Mouse (Mus musculus) hindbrain, embryonic 13.5 days (tissue): ENCODE measurements around the gene Poc1a. TPM values are rescaled to one million over a fixed set of nuclear protein-coding genes. Genes with fewer than 3 reads are reported as not detected.

ENCODE experiments used
- ATAC-seq: fragments of 200-750 bp; cut with Nextera tagmentation; 2 replicates; pipeline ENCODE4 v1.8.0; 2017; ENCODE audit warnings: moderate TSS enrichment; ENCODE audit not compliant: low FRiP score
- H3K27ac ChIP-seq: fragments of 300-500 bp; sonication (generic); 2 replicates; pipeline ENCODE4 v1.5.1; 2015; ENCODE audit warnings: inconsistent platforms, mild to moderate bottlenecking, moderate library complexity
- H3K27me3 ChIP-seq: fragments of 300-500 bp; sonication (generic); 2 replicates; pipeline ENCODE4 v1.6.1; 2015; ENCODE audit warnings: mild to moderate bottlenecking, inconsistent platforms
- H3K36me3 ChIP-seq: fragments of 300-500 bp; sonication (generic); 2 replicates; pipeline ENCODE4 v1.6.1; 2015; ENCODE audit warnings: mild to moderate bottlenecking, inconsistent platforms
- H3K4me1 ChIP-seq: fragments of 300-500 bp; sonication (generic); replicated peaks from 2 replicates; pipeline ENCODE4 v1.6.1; 2015; ENCODE audit warnings: inconsistent platforms
- H3K4me2 ChIP-seq: fragments of 300-500 bp; sonication (generic); 2 replicates; pipeline ENCODE4 v1.6.1; 2015; ENCODE audit warnings: inconsistent platforms, mild to moderate bottlenecking, moderate library complexity
- H3K4me3 ChIP-seq: fragments of 300-500 bp; sonication (generic); 2 replicates; pipeline ENCODE4 v1.5.1; 2015; ENCODE audit warnings: mild to moderate bottlenecking, inconsistent platforms
- H3K9ac ChIP-seq: fragments of 300-500 bp; sonication (generic); 2 replicates; pipeline ENCODE4 v1.6.1; 2015; ENCODE audit warnings: mild to moderate bottlenecking, inconsistent platforms
- H3K9me3 ChIP-seq: fragments of 300-500 bp; sonication (generic); 2 replicates; pipeline ENCODE4 v1.6.1; 2016; ENCODE audit warnings: inconsistent platforms
- WGBS: fragments of 180-500 bp; shearing (Covaris S2); methylation state at CpG from one replicate; pipeline ENCODE4 v1.1.7; 2015; 5-methylcytosine and 5-hydroxymethylcytosine counted together
- polyA plus RNA-seq: library from polyadenylated mRNA; unstranded; fragments of >200 nt; fragmentation: Nextera tagmentation; extraction: Ambion mirVana; gene quantifications from 2 replicates; pipeline ENCODE4 v1.2.1, GENCODE M21; 2015

The Poc1a gene
- polyA plus RNA-seq, 1 experiment from 2014 or later: 8.9 TPM

DNA sequence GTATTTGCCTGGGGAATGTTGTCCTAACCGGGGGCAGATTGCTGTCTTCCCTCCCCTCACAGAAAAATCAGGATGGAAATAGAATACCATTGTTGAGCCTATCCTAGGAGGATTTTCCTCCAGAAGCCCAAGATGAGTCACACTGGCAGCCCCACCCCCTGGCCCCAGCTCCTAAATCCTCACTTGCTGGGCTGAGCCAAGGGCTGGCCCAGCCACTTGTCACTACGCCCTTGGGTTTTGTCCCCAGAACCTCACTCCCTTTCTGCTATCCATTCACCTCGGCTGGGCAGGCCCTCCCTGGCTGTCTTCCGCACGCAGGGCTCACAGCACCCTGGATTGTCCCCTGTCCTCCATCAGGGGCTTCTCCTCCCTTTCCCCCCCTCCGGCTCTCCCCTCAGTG lies 64.3 kb downstream of the Poc1a start:
- no peaks in the 10 kb centered on the region for H3K27me3 ChIP-seq
- H3K36me3 ChIP-seq: no peaks in the 10 kb centered on the region
- no peak overlapping the region for H3K4me3 ChIP-seq
- peaks cover 13% of the 10 kb centered on the region for H3K4me1 ChIP-seq
- no peak overlapping the region for H3K4me2 ChIP-seq
- H3K9me3 ChIP-seq: no peaks in the 10 kb centered on the region
- H3K9ac ChIP-seq: peak overlapping the region; percentile 35
- ATAC-seq: no peak
- no peak overlapping the region for H3K27ac ChIP-seq
- 62% methylated on average over 6 of the region's 6 CpGs for WGBS

DNA sequence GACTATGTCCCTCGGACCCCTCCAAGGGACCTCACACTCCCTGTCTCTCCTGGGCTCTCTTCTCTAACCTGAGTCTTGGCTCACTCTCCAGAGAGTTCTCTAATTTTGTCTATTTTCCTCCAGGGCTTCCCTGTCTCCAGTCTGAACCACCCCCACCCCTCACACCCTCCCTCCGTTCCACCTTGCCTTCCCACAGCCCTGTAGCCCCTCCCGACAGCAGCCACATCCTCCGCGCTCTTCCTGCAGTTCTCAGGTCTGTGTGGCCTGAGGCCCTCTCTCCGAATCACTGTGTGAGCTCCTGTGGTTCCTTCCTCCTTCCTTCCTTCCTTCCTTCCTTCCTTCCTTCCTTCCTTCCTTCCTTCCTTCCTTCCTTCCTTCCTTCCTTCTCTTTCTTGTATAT lies 64.8 kb downstream of the Poc1a start:
- Histone ChIP-seq H3K9me3 (no peaks in the 10 kb centered on the region), H3K36me3 (no peaks in the 10 kb centered on the region), H3K4me2 (no peak overlapping the region), H3K4me1 (peaks cover 13% of the 10 kb centered on the region), H3K9ac (peak overlapping the region; percentile 35; the same call in 1 of the 2 replicates), H3K27me3 (no peaks in the 10 kb centered on the region), H3K4me3 (no peak overlapping the region), H3K27ac (no peak overlapping the region)
- WGBS: 67% methylated on average over 6 of the region's 6 CpGs
- no peak for ATAC-seq

DNA sequence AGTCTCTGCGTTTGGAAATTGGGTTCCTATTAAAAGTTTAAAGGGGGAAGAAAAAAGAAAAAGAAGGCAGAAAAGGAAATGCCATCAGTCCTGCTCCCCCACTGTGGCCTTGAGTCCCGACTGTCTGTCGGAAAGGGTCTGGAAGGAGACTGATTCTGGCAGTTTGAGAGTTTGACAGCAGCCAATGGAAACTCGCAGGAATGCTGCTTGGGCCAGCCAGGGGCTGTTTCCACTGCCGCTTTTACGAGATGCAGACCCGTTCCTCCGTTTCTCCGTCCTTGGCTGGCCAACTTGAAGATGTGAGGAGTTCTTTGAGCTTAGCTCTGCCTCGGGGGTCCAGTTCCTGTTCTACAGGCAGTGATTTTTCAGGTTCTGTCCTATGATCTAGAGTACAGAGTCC lies 67.4 kb downstream of the Poc1a start:
- H3K27me3 ChIP-seq: no peaks in the 10 kb centered on the region
- 70% methylated on average over 10 of the region's 10 CpGs for whole genome bisulfite sequencing
- H3K4me1 ChIP-seq: peaks cover 16% of the 10 kb centered on the region
- no peak overlapping the region for H3K4me2 ChIP-seq
- H3K27ac ChIP-seq: no peak overlapping the region
- H3K36me3 ChIP-seq: no peaks in the 10 kb centered on the region
- no peak overlapping the region for H3K4me3 ChIP-seq
- H3K9me3 ChIP-seq: no peaks in the 10 kb centered on the region
- ATAC-seq: no peak
- H3K9ac ChIP-seq: no peak overlapping the region

DNA sequence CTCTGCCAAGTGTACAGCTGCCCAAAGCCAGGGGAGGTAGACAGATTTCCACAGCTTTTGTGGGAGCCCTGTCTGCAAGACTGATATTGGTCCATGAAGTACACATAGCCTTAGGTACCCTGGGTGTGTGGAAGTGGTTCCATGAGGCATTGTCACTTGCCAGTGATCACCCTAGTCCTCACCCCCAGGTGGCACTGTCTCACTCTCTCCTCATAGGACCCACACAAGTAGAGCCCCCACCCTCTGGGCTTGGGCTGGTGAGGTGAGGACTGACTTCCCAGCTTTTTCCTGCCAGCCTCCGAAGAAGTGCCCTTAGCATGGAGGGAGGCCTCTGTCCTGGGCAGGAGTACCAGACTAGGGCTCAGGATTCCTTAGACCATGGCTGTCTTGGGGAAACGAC lies 68.2 kb downstream of the Poc1a start:
- ATAC-seq: no peak
- H3K4me1 ChIP-seq: peaks cover 16% of the 10 kb centered on the region
- H3K36me3 ChIP-seq: no peaks in the 10 kb centered on the region
- no peak overlapping the region for H3K4me3 ChIP-seq
- no peaks in the 10 kb centered on the region for H3K27me3 ChIP-seq
- WGBS: 63% methylated on average over 2 of the region's 2 CpGs
- H3K27ac ChIP-seq: no peak overlapping the region
- H3K9ac ChIP-seq: no peak overlapping the region
- no peaks in the 10 kb centered on the region for H3K9me3 ChIP-seq
- H3K4me2 ChIP-seq: no peak overlapping the region

DNA sequence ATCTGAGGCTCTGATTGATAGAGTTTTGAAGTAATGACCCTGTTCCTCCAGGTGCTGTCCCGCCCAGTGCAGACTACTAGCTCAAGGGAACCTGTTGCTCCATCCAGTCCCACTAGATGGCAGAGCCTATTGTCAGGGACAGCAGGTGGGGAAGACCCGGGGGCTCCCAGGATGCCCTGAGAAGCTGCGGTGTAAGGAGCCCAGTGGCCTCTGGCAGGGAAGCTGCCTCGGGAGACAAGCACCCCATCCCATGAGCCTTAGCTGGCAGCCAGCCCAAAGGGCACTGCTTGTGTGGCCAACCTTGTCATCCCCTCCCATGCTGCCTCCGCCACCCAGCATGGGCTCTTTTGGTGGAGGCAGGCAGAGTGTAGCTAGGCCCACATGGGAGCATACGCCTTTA lies 70.3 kb downstream of the Poc1a start:
- H3K36me3 ChIP-seq: no peaks in the 10 kb centered on the region
- no peak overlapping the region for H3K9ac ChIP-seq
- no peak overlapping the region for H3K4me3 ChIP-seq
- H3K27me3 ChIP-seq: no peaks in the 10 kb centered on the region
- ATAC-seq: no peak
- no peaks in the 10 kb centered on the region for H3K9me3 ChIP-seq
- H3K4me1 ChIP-seq: peaks cover 17% of the 10 kb centered on the region
- no peak overlapping the region for H3K27ac ChIP-seq
- 75% methylated on average over 6 of the region's 6 CpGs for WGBS
- no peak overlapping the region for H3K4me2 ChIP-seq

DNA sequence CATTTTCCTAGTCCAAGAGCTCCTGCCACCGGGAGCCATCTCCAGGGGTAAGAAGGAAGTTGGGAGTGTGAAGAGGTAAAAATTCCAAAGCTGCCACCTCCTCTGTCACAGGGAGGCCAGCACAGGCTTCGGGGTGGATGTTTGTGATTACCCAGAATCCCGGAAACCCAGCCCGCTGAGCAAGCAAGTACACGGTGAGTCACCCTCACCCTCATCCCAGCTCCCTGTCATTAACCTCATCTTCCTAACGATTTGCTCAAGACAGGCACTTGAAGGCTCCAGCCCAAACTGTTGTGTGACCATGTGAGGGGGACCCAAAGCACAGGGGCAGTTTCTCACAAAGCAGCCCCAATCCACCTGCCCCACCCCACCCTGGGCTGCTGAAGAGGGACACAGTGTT lies 72.9 kb downstream of the Poc1a start:
- H3K27ac ChIP-seq: no peak overlapping the region
- 80% methylated on average over 6 of the region's 6 CpGs for WGBS
- H3K27me3 ChIP-seq: no peaks in the 10 kb centered on the region
- peaks cover 25% of the 10 kb centered on the region for H3K4me1 ChIP-seq
- H3K4me3 ChIP-seq: no peak overlapping the region
- no peak overlapping the region for H3K9ac ChIP-seq
- H3K36me3 ChIP-seq: no peaks in the 10 kb centered on the region
- no peaks in the 10 kb centered on the region for H3K9me3 ChIP-seq
- no peak overlapping the region for H3K4me2 ChIP-seq
- no peak for ATAC-seq

DNA sequence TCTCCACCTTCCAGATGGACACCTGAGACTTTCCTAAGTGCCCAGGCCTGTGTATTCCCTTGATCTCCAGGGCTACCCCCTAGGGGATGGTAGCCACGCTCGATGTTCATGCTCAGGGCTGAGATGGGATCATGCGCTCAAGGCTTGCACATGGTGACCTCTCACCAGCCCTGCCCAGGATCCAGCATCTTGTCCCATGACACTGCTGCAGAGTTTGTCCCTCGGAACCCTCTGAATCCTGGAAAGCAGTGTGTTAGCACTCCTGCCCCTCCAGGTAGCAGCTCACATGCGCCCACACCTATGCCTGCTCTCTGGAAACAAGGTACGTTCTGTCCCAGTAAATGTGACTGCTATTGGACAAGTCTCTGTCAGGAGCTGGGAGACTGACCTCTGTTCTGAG lies 73.9 kb downstream of the Poc1a start:
- H3K27me3 ChIP-seq: no peaks in the 10 kb centered on the region
- H3K4me1 ChIP-seq: peaks cover 18% of the 10 kb centered on the region
- no peaks in the 10 kb centered on the region for H3K9me3 ChIP-seq
- no peak overlapping the region for H3K4me3 ChIP-seq
- no peak for ATAC-seq
- no peak overlapping the region for H3K27ac ChIP-seq
- no peak overlapping the region for H3K4me2 ChIP-seq
- H3K9ac ChIP-seq: no peak overlapping the region; the same call in 1 of the 2 replicates
- WGBS: 91% methylated on average over 6 of the region's 6 CpGs
- H3K36me3 ChIP-seq: no peaks in the 10 kb centered on the region

DNA sequence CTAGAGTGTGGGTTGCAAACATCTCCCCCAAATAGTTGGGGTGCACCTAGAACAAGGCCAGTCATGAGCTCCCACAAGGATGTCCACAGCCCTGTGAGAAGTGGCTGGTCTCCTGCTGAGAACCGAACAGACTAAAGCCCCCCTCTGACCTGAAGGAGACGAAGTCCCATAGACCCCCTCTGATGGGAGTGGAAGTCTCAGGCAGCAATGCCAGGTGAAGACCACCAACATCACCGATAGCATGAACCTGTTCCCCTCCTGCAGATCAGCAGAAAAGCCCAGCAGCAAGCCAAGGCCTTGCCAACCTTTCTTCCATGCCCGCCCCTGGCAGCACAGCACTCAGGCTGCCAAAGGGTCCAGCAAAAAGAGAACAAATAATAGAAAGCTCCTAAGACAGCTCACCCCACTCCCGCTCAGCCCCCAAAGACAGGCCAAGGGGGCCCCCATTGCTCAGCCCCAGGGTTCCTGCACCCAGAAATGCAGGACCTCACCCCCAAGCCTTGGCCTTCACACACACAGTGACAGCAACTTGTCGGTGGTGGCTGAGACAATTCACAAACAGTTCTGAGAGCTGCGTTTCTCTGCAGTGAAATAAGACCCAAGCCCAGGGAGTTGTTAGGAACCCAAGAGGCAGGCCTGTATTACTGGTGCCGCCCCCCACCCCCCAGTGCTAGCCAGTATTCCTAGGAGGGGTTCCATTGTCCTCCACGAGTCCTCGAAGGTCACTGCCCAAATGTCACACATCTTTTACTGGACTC lies 74.5 kb downstream of the Poc1a start:
- H3K27me3 ChIP-seq: no peaks in the 10 kb centered on the region
- H3K4me1 ChIP-seq: peaks cover 18% of the 10 kb centered on the region
- no peak for ATAC-seq
- H3K4me2 ChIP-seq: no peak overlapping the region
- H3K9me3 ChIP-seq: no peaks in the 10 kb centered on the region
- no peak overlapping the region for H3K4me3 ChIP-seq
- WGBS: 77% methylated on average over 10 of the region's 10 CpGs
- no peak overlapping the region for H3K9ac ChIP-seq
- no peak overlapping the region for H3K27ac ChIP-seq
- H3K36me3 ChIP-seq: no peaks in the 10 kb centered on the region

DNA sequence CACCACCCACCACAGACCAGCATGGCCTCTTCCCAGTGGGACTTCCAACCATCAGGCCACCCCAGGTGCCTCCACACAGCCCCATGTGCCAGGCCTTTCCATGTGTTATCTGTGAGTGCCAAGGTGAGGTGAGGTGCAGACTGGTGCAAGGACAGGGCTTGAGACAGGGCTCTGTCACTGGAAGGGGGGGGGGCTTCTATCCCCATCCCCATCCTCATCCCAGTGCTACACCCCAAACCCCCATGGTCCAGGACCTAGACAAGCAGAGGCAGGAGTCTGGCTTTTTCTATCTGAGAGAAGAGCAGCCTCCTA lies 75.1 kb downstream of the Poc1a start:
- H3K4me3 ChIP-seq: no peak overlapping the region
- H3K27me3 ChIP-seq: no peaks in the 10 kb centered on the region
- peak overlapping the region; percentile 35; the same call in 1 of the 2 replicates for H3K27ac ChIP-seq
- H3K9me3 ChIP-seq: no peaks in the 10 kb centered on the region
- H3K36me3 ChIP-seq: no peaks in the 10 kb centered on the region
- no peak for ATAC-seq
- H3K4me2 ChIP-seq: no peak overlapping the region
- no peak overlapping the region for H3K9ac ChIP-seq
- H3K4me1 ChIP-seq: peaks cover 18% of the 10 kb centered on the region

DNA sequence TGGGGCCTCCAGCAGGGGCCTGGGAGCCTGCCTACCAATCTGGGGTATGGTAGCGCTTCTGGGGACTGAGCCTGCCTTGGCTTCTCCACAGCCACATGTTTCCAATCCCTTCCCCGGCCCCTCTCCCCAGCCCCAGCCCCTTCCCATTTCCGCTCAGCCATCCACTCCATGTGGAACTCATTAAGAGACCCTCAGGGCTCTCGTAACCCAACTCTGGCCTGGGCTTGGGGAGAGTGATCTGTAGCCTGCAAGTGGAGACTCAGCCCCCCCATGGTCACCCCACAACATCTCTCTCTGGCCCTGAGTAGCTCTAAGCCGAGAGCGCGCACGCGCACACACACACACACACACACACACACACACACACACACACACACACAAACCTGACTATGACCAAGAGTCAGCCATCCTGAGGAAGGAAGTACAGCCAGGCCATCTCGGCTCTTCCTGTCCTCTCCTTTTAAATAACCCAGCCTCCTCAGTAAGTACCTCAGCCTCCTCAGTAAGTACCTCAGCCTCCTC lies 75.5 kb downstream of the Poc1a start:
- no peak overlapping the region for H3K9ac ChIP-seq
- no peaks in the 10 kb centered on the region for H3K27me3 ChIP-seq
- no peak overlapping the region for H3K4me3 ChIP-seq
- H3K9me3 ChIP-seq: no peaks in the 10 kb centered on the region
- 76% methylated on average over 8 of the region's 10 CpGs for WGBS
- no peak overlapping the region for H3K4me2 ChIP-seq
- H3K4me1 ChIP-seq: peaks cover 18% of the 10 kb centered on the region
- no peak for ATAC-seq
- H3K36me3 ChIP-seq: no peaks in the 10 kb centered on the region
- peak overlapping the region; percentile 35; the same call in 1 of the 2 replicates for H3K27ac ChIP-seq

DNA sequence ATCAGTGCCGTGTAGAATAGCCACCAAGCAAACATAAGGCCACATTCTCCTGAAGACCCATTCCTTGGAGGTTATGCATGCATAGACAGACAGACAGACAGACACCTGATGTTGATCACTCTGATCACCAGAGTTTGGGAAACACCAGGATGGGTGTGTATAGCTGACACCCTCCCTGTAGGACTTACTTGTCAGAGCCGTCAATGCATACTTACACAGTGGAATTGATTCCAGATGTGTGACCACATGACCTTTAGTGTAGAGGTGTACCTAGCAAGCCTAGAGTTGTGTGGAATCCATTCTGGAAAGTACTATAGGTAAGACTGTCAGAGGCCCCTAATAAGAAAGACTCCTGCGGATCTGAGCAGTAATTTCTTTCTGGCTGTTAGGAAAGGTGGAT lies 76.3 kb downstream of the Poc1a start:
- no peak overlapping the region for H3K27ac ChIP-seq
- no peak for ATAC-seq
- H3K4me1 ChIP-seq: peaks cover 15% of the 10 kb centered on the region
- 80% methylated on average over 3 of the region's 3 CpGs for WGBS
- no peaks in the 10 kb centered on the region for H3K36me3 ChIP-seq
- H3K4me2 ChIP-seq: no peak overlapping the region
- H3K9me3 ChIP-seq: no peaks in the 10 kb centered on the region
- H3K27me3 ChIP-seq: no peaks in the 10 kb centered on the region
- no peak overlapping the region for H3K4me3 ChIP-seq
- H3K9ac ChIP-seq: no peak overlapping the region

DNA sequence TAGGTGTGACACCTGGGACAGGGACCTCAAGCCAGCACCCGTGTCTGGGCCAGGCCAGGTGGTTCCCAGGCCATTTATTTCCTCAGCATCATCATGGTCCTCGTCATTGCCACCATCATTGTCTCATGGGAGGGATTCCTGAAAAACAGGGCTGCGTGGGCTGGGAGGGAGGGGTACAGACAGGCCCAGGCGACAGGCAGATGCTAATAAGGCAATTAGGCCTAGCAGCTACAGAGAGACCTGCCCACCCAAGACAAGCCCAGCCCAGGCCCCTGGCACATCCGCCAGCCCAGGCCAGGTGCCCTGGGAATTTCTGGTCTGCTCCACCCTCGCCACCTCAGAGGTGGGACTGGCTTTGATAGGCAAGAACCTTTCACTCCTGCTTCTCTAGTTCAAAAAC lies 78.4 kb downstream of the Poc1a start:
- Histone ChIP-seq H3K9ac (peak overlapping the region; percentile 19; the same call in 1 of the 2 replicates), H3K4me1 (peaks cover 15% of the 10 kb centered on the region), H3K36me3 (no peaks in the 10 kb centered on the region), H3K27me3 (no peaks in the 10 kb centered on the region), H3K27ac (no peak overlapping the region), H3K4me2 (no peak overlapping the region), H3K4me3 (no peak overlapping the region), H3K9me3 (no peaks in the 10 kb centered on the region)
- ATAC-seq: no peak
- 54% methylated on average over 6 of the region's 6 CpGs for WGBS

DNA sequence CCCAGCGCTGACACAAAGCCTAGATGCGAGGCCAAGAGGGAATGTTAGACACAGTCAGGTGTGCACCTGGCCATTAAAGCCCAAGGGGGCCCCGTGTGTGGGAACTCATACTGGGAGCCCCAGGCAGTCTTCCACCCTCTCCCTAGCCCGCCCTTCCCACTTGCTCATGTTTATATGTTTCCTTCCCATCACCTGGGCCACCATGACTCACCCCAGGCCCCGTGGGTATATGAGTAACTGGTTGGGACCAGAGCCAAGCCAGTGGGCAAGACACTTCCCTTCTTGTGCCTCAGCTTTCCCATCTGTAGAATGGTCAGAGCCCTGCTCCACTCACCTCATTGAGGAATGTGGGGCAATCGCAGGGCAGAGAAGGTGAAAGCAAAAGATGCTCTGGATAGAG lies 80.3 kb downstream of the Poc1a start:
- Histone ChIP-seq H3K9me3 (no peaks in the 10 kb centered on the region), H3K4me3 (no peak overlapping the region), H3K9ac (no peak overlapping the region), H3K27me3 (no peaks in the 10 kb centered on the region), H3K36me3 (no peaks in the 10 kb centered on the region), H3K4me1 (peaks cover 10% of the 10 kb centered on the region), H3K4me2 (no peak overlapping the region), H3K27ac (no peak overlapping the region)
- WGBS: 88% methylated on average over 6 of the region's 6 CpGs
- no peak for ATAC-seq
